Mouse (Mus musculus): ENCODE results near the gene Ahnak2. TPM values are rescaled to one million over a fixed set of nuclear protein-coding genes. Genes with fewer than 3 reads are reported as not detected.

Ahnak2 gene
- polyA plus RNA-seq, 1 experiment: 14.7 TPM

- Histone ChIP-seq H3K27me3 (ENCODE audit: control insufficient read depth, insufficient read depth, low read length) (no peaks in the 10 kb centered on the region), H3K4me1 (ENCODE audit: control insufficient read depth, insufficient read depth, low read length) (peaks cover 18% of the 10 kb centered on the region), H3K27ac (ENCODE audit: insufficient read depth, low read length) (no peak overlapping the region), H3K4me3 (replicated peaks; ENCODE audit: insufficient read depth, low read depth, low read length) (no peak overlapping the region)
- no peak for TF ChIP-seq POLR2A (IDR thresholded peaks at IDR 0.05; ENCODE audit: borderline replicate concordance, insufficient read depth, low read length)
- TF ChIP-seq CTCF (IDR thresholded peaks at IDR 0.05; ENCODE audit: borderline replicate concordance, insufficient read depth, low read depth, low read length): no peak
- no peak for DNase-seq
- WGBS: 83% methylated on average over 8 of the region's 8 CpGs
These were observed 54.9 kb downstream of the Ahnak2 start for GRCm38 (mm10) chr12:112747606-112747970.

GRCm38 (mm10) chr12:112746808-112747605, 55.5 kb downstream of the Ahnak2 start:
- peak in 1 of 2 experiments; percentile 19 for DNase-seq
- H3K27ac ChIP-seq (ENCODE audit: insufficient read depth, low read length): no peak overlapping the region
- TF ChIP-seq POLR2A (IDR thresholded peaks at IDR 0.05; ENCODE audit: borderline replicate concordance, insufficient read depth, low read length): no peak
- TF ChIP-seq CTCF (IDR thresholded peaks at IDR 0.05; ENCODE audit: borderline replicate concordance, insufficient read depth, low read depth, low read length): peak; percentile 32; the same call in 1 of the 2 replicates
- peaks cover 18% of the 10 kb centered on the region for H3K4me1 ChIP-seq (ENCODE audit: control insufficient read depth, insufficient read depth, low read length)
- H3K4me3 ChIP-seq (replicated peaks; ENCODE audit: insufficient read depth, low read depth, low read length): no peak overlapping the region
- 31% methylated on average over 10 of the region's 10 CpGs for WGBS
- no peaks in the 10 kb centered on the region for H3K27me3 ChIP-seq (ENCODE audit: control insufficient read depth, insufficient read depth, low read length)

- Histone ChIP-seq H3K4me1 (ENCODE audit: control insufficient read depth, insufficient read depth, low read length) (peaks cover 18% of the 10 kb centered on the region), H3K4me3 (replicated peaks; ENCODE audit: insufficient read depth, low read depth, low read length) (no peak overlapping the region), H3K27ac (ENCODE audit: insufficient read depth, low read length) (no peak overlapping the region), H3K27me3 (ENCODE audit: control insufficient read depth, insufficient read depth, low read length) (no peaks in the 10 kb centered on the region)
- 87% methylated on average over 4 of the region's 4 CpGs for WGBS
- DNase-seq: peak; percentile 15 to 43
- TF ChIP-seq POLR2A (IDR thresholded peaks at IDR 0.05; ENCODE audit: borderline replicate concordance, insufficient read depth, low read length) (no peak), CTCF (IDR thresholded peaks at IDR 0.05; ENCODE audit: borderline replicate concordance, insufficient read depth, low read depth, low read length) (no peak)
These were observed 56.0 kb downstream of the Ahnak2 start for GRCm38 (mm10) chr12:112746461-112746807.

GRCm38 (mm10) chr12:112745716-112746115, 56.7 kb downstream of the Ahnak2 start:
- whole genome bisulfite sequencing: 40% methylated on average over 10 of the region's 10 CpGs
- peak in 1 of 2 experiments; percentile 34 for DNase-seq

GRCm38 (mm10) chr12:112744891-112745580, 57.4 kb downstream of the Ahnak2 start:
- Histone ChIP-seq H3K27me3 (ENCODE audit: control insufficient read depth, insufficient read depth, low read length) (no peaks in the 10 kb centered on the region), H3K27ac (ENCODE audit: insufficient read depth, low read length) (no peak overlapping the region), H3K4me3 (replicated peaks; ENCODE audit: insufficient read depth, low read depth, low read length) (no peak overlapping the region), H3K4me1 (ENCODE audit: control insufficient read depth, insufficient read depth, low read length) (peaks cover 21% of the 10 kb centered on the region)
- WGBS: 54% methylated on average over 10 of the region's 10 CpGs
- peak in 1 of 2 experiments; percentile 41 for DNase-seq
- TF ChIP-seq POLR2A (IDR thresholded peaks at IDR 0.05; ENCODE audit: borderline replicate concordance, insufficient read depth, low read length) (no peak), CTCF (IDR thresholded peaks at IDR 0.05; ENCODE audit: borderline replicate concordance, insufficient read depth, low read depth, low read length) (no peak)

More at GRCm38 (mm10) chr12:112745716-112746115, 56.7 kb downstream of the Ahnak2 start:
- Histone ChIP-seq H3K4me3 (replicated peaks; ENCODE audit: insufficient read depth, low read depth, low read length) (no peak overlapping the region), H3K27me3 (ENCODE audit: control insufficient read depth, insufficient read depth, low read length) (no peaks in the 10 kb centered on the region), H3K4me1 (ENCODE audit: control insufficient read depth, insufficient read depth, low read length) (peaks cover 18% of the 10 kb centered on the region), H3K27ac (ENCODE audit: insufficient read depth, low read length) (no peak overlapping the region; the same call in 1 of the 2 replicates)
- TF ChIP-seq POLR2A (IDR thresholded peaks at IDR 0.05; ENCODE audit: borderline replicate concordance, insufficient read depth, low read length) (no peak), CTCF (IDR thresholded peaks at IDR 0.05; ENCODE audit: borderline replicate concordance, insufficient read depth, low read depth, low read length) (no peak)

GRCm38 (mm10) chr12:112744211-112744610, 58.2 kb downstream of the Ahnak2 start:
- H3K4me1 ChIP-seq (ENCODE audit: control insufficient read depth, insufficient read depth, low read length): peaks cover 30% of the 10 kb centered on the region
- TF ChIP-seq POLR2A (IDR thresholded peaks at IDR 0.05; ENCODE audit: borderline replicate concordance, insufficient read depth, low read length): no peak
- no peak for TF ChIP-seq CTCF (IDR thresholded peaks at IDR 0.05; ENCODE audit: borderline replicate concordance, insufficient read depth, low read depth, low read length)
- no peak overlapping the region for H3K27ac ChIP-seq (ENCODE audit: insufficient read depth, low read length)

GRCm38 (mm10) chr12:112743168-112743975, 59.1 kb downstream of the Ahnak2 start:
- H3K4me1 ChIP-seq (ENCODE audit: control insufficient read depth, insufficient read depth, low read length): peaks cover 37% of the 10 kb centered on the region
- DNase-seq: peak; percentile 70 to 74
- TF ChIP-seq CTCF (IDR thresholded peaks at IDR 0.05; ENCODE audit: borderline replicate concordance, insufficient read depth, low read depth, low read length): peak; percentile 74
- TF ChIP-seq POLR2A (IDR thresholded peaks at IDR 0.05; ENCODE audit: borderline replicate concordance, insufficient read depth, low read length): no peak
- H3K27ac ChIP-seq (ENCODE audit: insufficient read depth, low read length): no peak overlapping the region
- no peak overlapping the region for H3K4me3 ChIP-seq (replicated peaks; ENCODE audit: insufficient read depth, low read depth, low read length)
- no peaks in the 10 kb centered on the region for H3K27me3 ChIP-seq (ENCODE audit: control insufficient read depth, insufficient read depth, low read length)
- WGBS: 32% methylated on average over 25 of the region's 25 CpGs

More at GRCm38 (mm10) chr12:112744211-112744610, 58.2 kb downstream of the Ahnak2 start:
- Histone ChIP-seq H3K4me3 (replicated peaks; ENCODE audit: insufficient read depth, low read depth, low read length) (no peak overlapping the region), H3K27me3 (ENCODE audit: control insufficient read depth, insufficient read depth, low read length) (no peaks in the 10 kb centered on the region)
- WGBS: 68% methylated on average over 11 of the region's 11 CpGs
- peak in 1 of 2 experiments; percentile 21 for DNase-seq

All from cerebellum, adult 2 months (tissue).